8 mouse cellular contexts compared by ENCODE assay signal in genomic region chrX:56609623-56610317, GRCm38 (mm10). TPM values are rescaled to one million over a fixed set of nuclear protein-coding genes. Genes with fewer than 3 reads are reported as not detected.
A peak's percentile ranks its signal among the peaks of the same experiment; 100 is the strongest.
DNase-seq lines count a peak whose midpoint lies in the region; ATAC-seq and TF ChIP-seq lines count a peak whose summit lies in the region.

Slc9a6 (plus strand) TSS chrX:56609757.

- peaks cover 8% of the 10 kb centered on the region for H3K4me1 ChIP-seq in hindbrain, embryonic 10.5 days (replicated peaks)

- in situ Hi-C loops in Patski (cut with MboI; ENCODE audit: low pct_unique_long_range_greater_than_20kb) = no loop called here

- WGBS in hindbrain, embryonic 10.5 days = 24% methylated on average over 40 of the region's 50 CpGs

- no peaks in the 10 kb centered on the region for H3K9me3 ChIP-seq in hindbrain, embryonic 10.5 days

- POLR2A ChIA-PET in Patski (lab: Charles Lee) = interaction anchor here (0.5 kb wide), 1 partner anchor 781 kb away, joined by 4 read pairs; no protein-coding TSS in a partner anchor

- H3K27ac ChIP-seq in hindbrain, embryonic 10.5 days = peak within 1 kb of the TSS; percentile 89

- peaks cover 6% of the 10 kb centered on the region for H3K27me3 ChIP-seq in Patski
- no peaks in the 10 kb centered on the region for H3K27me3 ChIP-seq in hindbrain, embryonic 10.5 days (ENCODE audit: insufficient read depth, poor library complexity, severe bottlenecking)

- ATAC-seq in Patski = peak; percentile 95

- CTCF ChIA-PET in Patski (lab: Charles Lee) = no interaction called here

- peak within 1 kb of the TSS; percentile 64 for H3K4me3 ChIP-seq in hindbrain, embryonic 10.5 days

- TF ChIP-seq CTCF in Patski (IDR thresholded peaks at IDR 0.05) = no peak

- no peaks in the 10 kb centered on the region for H3K36me3 ChIP-seq in hindbrain, embryonic 10.5 days

- no peak for DNase-seq in Patski (ENCODE audit: low read depth, low spot score)
- peak; percentile 84 for DNase-seq in cerebellum, adult 9-11 months
- peak; percentile 28 to 58 for DNase-seq in frontal cortex, adult 2 months (ENCODE audit: extremely low spot score in 1 of 2, low spot score in 1 of 2)
- peak; percentile 75 for DNase-seq in hindbrain, embryonic 10.5 days (ENCODE audit: low spot score)
- DNase-seq in layer of hippocampus, postnatal 25 days (ENCODE audit: extremely low spot score in 1 of 2, low spot score in 1 of 2) = peak; percentile 23 to 38
- peak; percentile 74 for DNase-seq in lung, postnatal 25 days (ENCODE audit: low spot score)
- peak; percentile 83 for DNase-seq in retina, embryonic 14.5 days (ENCODE audit: low spot score)
- peak; percentile 77 to 87 for DNase-seq in thymus, postnatal 36 days

RNA-seq across cellular contexts. Expression of gene Slc9a6, which starts in this region (rescaled TPM):
- 20.6 TPM for polyA plus RNA-seq in Patski (2021)
- polyA plus RNA-seq in frontal cortex, adult 2 months (2012; rRNA removed) = 64.8 and 73.8 TPM in 2 replicates
- polyA plus RNA-seq in hindbrain, embryonic 10.5 days (2016; fragmentation: Nextera tagmentation; extraction: Ambion mirVana) = 13.3 and 15.6 TPM in 2 replicates
- total RNA-seq in layer of hippocampus, postnatal 25 days (2021) = 100 to 1,000 TPM; 102 to 103 TPM
